Mouse (Mus musculus): ENCODE measurements at regions not wholly inside any gene's neighbourhood (a gene's known extent, or its start where the extent isn't known, plus 50 kb on each side); places are given as distances from the start of the nearest gene placed in this dataset.
A peak's percentile ranks its signal among the peaks of the same experiment; 100 is the strongest.

- no peak for DNase-seq (ENCODE audit: extremely low spot score, low spot score)
- Histone ChIP-seq H3K4me1 (peaks cover 9% of the 10 kb centered on the region), H3K4me3 (no peak overlapping the region), H3K36me3 (replicated peaks) (no peaks in the 10 kb centered on the region), H3K27me3 (ENCODE audit: poor library complexity, severe bottlenecking) (peaks cover 32% of the 10 kb centered on the region), H3K27ac (no peak overlapping the region), H3K9me3 (no peaks in the 10 kb centered on the region)
- 58% methylated on average over 17 of the region's 17 CpGs for WGBS
Measured at GRCm38 (mm10) chr13:37468304-37469178, 123.5 kb downstream of the Ly86 start.

GRCm38 (mm10) chr13:37470230-37470907, 125.4 kb downstream of the Ly86 start:
- Histone ChIP-seq H3K36me3 (replicated peaks) (no peaks in the 10 kb centered on the region), H3K27ac (no peak overlapping the region), H3K9me3 (no peaks in the 10 kb centered on the region), H3K27me3 (ENCODE audit: poor library complexity, severe bottlenecking) (peaks cover 32% of the 10 kb centered on the region), H3K4me3 (no peak overlapping the region), H3K4me1 (peaks cover 9% of the 10 kb centered on the region)
- DNase-seq (ENCODE audit: extremely low spot score, low spot score) = no peak
- WGBS = 62% methylated on average over 11 of the region's 11 CpGs

GRCm38 (mm10) chr13:37473359-37473758, 128.4 kb downstream of the Ly86 start:
- H3K27me3 ChIP-seq (ENCODE audit: poor library complexity, severe bottlenecking) = peaks cover 32% of the 10 kb centered on the region

GRCm38 (mm10) chr13:37475804-37476203, 130.8 kb downstream of the Ly86 start:
- H3K4me3 ChIP-seq = no peak overlapping the region
- 73% methylated on average over 3 of the region's 3 CpGs for WGBS
- no peak for DNase-seq (ENCODE audit: extremely low spot score, low spot score)
- H3K27me3 ChIP-seq (ENCODE audit: poor library complexity, severe bottlenecking) = peaks cover 35% of the 10 kb centered on the region
- H3K27ac ChIP-seq = no peak overlapping the region
- no peaks in the 10 kb centered on the region for H3K36me3 ChIP-seq (replicated peaks)
- no peaks in the 10 kb centered on the region for H3K9me3 ChIP-seq
- peaks cover 19% of the 10 kb centered on the region for H3K4me1 ChIP-seq

More at GRCm38 (mm10) chr13:37473359-37473758, 128.4 kb downstream of the Ly86 start:
- no peaks in the 10 kb centered on the region for H3K36me3 ChIP-seq (replicated peaks)
- no peaks in the 10 kb centered on the region for H3K9me3 ChIP-seq
- H3K27ac ChIP-seq = no peak overlapping the region
- peaks cover 18% of the 10 kb centered on the region for H3K4me1 ChIP-seq
- WGBS = 67% methylated on average over 1 of the region's 1 CpGs
- no peak for DNase-seq (ENCODE audit: extremely low spot score, low spot score)
- no peak overlapping the region for H3K4me3 ChIP-seq

- H3K27ac ChIP-seq = no peak overlapping the region
- H3K36me3 ChIP-seq (replicated peaks) = no peaks in the 10 kb centered on the region
- H3K4me1 ChIP-seq = peaks cover 19% of the 10 kb centered on the region
- no peak for DNase-seq (ENCODE audit: extremely low spot score, low spot score)
- H3K9me3 ChIP-seq = no peaks in the 10 kb centered on the region
- WGBS = 52% methylated on average over 13 of the region's 13 CpGs
- H3K4me3 ChIP-seq = no peak overlapping the region
- peaks cover 36% of the 10 kb centered on the region for H3K27me3 ChIP-seq (ENCODE audit: poor library complexity, severe bottlenecking)
Measured at GRCm38 (mm10) chr13:37476256-37477053, 131.4 kb downstream of the Ly86 start.

- H3K27me3 ChIP-seq (ENCODE audit: poor library complexity, severe bottlenecking) = peaks cover 45% of the 10 kb centered on the region
- H3K4me3 ChIP-seq = peak overlapping the region; percentile 37
- WGBS = 19% methylated on average over 6 of the region's 6 CpGs
- H3K4me1 ChIP-seq = peaks cover 23% of the 10 kb centered on the region
- DNase-seq (ENCODE audit: extremely low spot score, low spot score) = no peak
- H3K27ac ChIP-seq = peak overlapping the region; percentile 60
- no peaks in the 10 kb centered on the region for H3K36me3 ChIP-seq (replicated peaks)
- H3K9me3 ChIP-seq = no peaks in the 10 kb centered on the region
Measured at GRCm38 (mm10) chr13:37477342-37477741, 132.3 kb downstream of the Ly86 start.

- DNase-seq (ENCODE audit: extremely low spot score, low spot score) = peak; percentile 75
- H3K27ac ChIP-seq = peak overlapping the region; percentile 60
- H3K27me3 ChIP-seq (ENCODE audit: poor library complexity, severe bottlenecking) = peaks cover 45% of the 10 kb centered on the region
- H3K4me3 ChIP-seq = peak overlapping the region; percentile 37
- peaks cover 29% of the 10 kb centered on the region for H3K4me1 ChIP-seq
- H3K9me3 ChIP-seq = no peaks in the 10 kb centered on the region
- no peaks in the 10 kb centered on the region for H3K36me3 ChIP-seq (replicated peaks)
- WGBS = 2% methylated on average over 15 of the region's 15 CpGs
Measured at GRCm38 (mm10) chr13:37477749-37478548, 132.9 kb downstream of the Ly86 start.

- H3K4me3 ChIP-seq = no peak overlapping the region
- WGBS = 77% methylated on average over 7 of the region's 7 CpGs
- DNase-seq (ENCODE audit: extremely low spot score, low spot score) = no peak
- H3K27ac ChIP-seq = no peak overlapping the region
- H3K9me3 ChIP-seq = no peaks in the 10 kb centered on the region
- peaks cover 40% of the 10 kb centered on the region for H3K4me1 ChIP-seq
- no peaks in the 10 kb centered on the region for H3K36me3 ChIP-seq (replicated peaks)
- H3K27me3 ChIP-seq (ENCODE audit: poor library complexity, severe bottlenecking) = peaks cover 58% of the 10 kb centered on the region
Measured at GRCm38 (mm10) chr13:37479182-37479691, 134.2 kb downstream of the Ly86 start.

- Histone ChIP-seq H3K4me3 (no peak overlapping the region), H3K9me3 (no peaks in the 10 kb centered on the region), H3K36me3 (replicated peaks) (no peaks in the 10 kb centered on the region), H3K27ac (peak overlapping the region; percentile 17; the same call in 1 of the 2 replicates), H3K27me3 (ENCODE audit: poor library complexity, severe bottlenecking) (peaks cover 63% of the 10 kb centered on the region), H3K4me1 (peaks cover 40% of the 10 kb centered on the region)
- WGBS = 53% methylated on average over 5 of the region's 5 CpGs
- DNase-seq (ENCODE audit: extremely low spot score, low spot score) = no peak
Measured at GRCm38 (mm10) chr13:37481514-37481913, 136.5 kb downstream of the Ly86 start.

- H3K9me3 ChIP-seq = no peaks in the 10 kb centered on the region
- H3K27ac ChIP-seq = peak overlapping the region; percentile 86
- H3K36me3 ChIP-seq (replicated peaks) = no peaks in the 10 kb centered on the region
- peaks cover 59% of the 10 kb centered on the region for H3K27me3 ChIP-seq (ENCODE audit: poor library complexity, severe bottlenecking)
- no peak for DNase-seq (ENCODE audit: extremely low spot score, low spot score)
- WGBS = 58% methylated on average over 2 of the region's 2 CpGs
- no peak overlapping the region for H3K4me3 ChIP-seq
- H3K4me1 ChIP-seq = peaks cover 37% of the 10 kb centered on the region
Measured at GRCm38 (mm10) chr13:37482038-37482437, 137.0 kb downstream of the Ly86 start.

GRCm38 (mm10) chr13:37482589-37482988, 137.6 kb downstream of the Ly86 start:
- H3K4me1 ChIP-seq = peaks cover 32% of the 10 kb centered on the region
- H3K9me3 ChIP-seq = no peaks in the 10 kb centered on the region
- peak overlapping the region; percentile 43 for H3K4me3 ChIP-seq
- H3K27me3 ChIP-seq (ENCODE audit: poor library complexity, severe bottlenecking) = peaks cover 54% of the 10 kb centered on the region
- H3K27ac ChIP-seq = peak overlapping the region; percentile 86
- H3K36me3 ChIP-seq (replicated peaks) = no peaks in the 10 kb centered on the region
- 13% methylated on average over 10 of the region's 10 CpGs for WGBS
- DNase-seq (ENCODE audit: extremely low spot score, low spot score) = peak; percentile 58

All from forebrain, embryonic 10.5 days (tissue).